Mouse (Mus musculus) heart, embryonic 11.5 days (tissue): ENCODE results near the gene Gm28044. TPM values are rescaled to one million over a fixed set of nuclear protein-coding genes. Genes with fewer than 3 reads are reported as not detected.
"Not testable (repeated sequence)": the region's sequence is repeated elsewhere in the genome, so short reads cannot be mapped to it uniquely, and the experiment has no call there.

Experiments
- ATAC-seq: fragments of 200-750 bp; cut with Nextera tagmentation; replicated peaks from 2 replicates; pipeline ENCODE4 v1.8.0; 2017; ENCODE audit warnings: moderate library complexity; ENCODE audit not compliant: insufficient number of reproducible peaks, low FRiP score, low TSS enrichment
- H3K27ac ChIP-seq: fragments of 300-500 bp; sonication (generic); 2 replicates; pipeline ENCODE4 v1.5.1; 2014; ENCODE audit warnings: mild to moderate bottlenecking, low read depth, low read length
- H3K27me3 ChIP-seq: fragments of 300-500 bp; sonication (generic); 2 replicates; pipeline ENCODE4 v1.6.1; 2014; ENCODE audit warnings: mild to moderate bottlenecking, low read length, mixed read lengths; ENCODE audit not compliant: control insufficient read depth, insufficient read depth
- H3K36me3 ChIP-seq: fragments of 300-500 bp; sonication (generic); 2 replicates; pipeline ENCODE4 v1.6.1; 2014; ENCODE audit warnings: mild to moderate bottlenecking, low read length, moderate library complexity, mixed read lengths; ENCODE audit not compliant: control insufficient read depth, insufficient read depth
- H3K4me1 ChIP-seq: fragments of 300-500 bp; sonication (generic); 2 replicates; pipeline ENCODE4 v1.6.1; 2014; ENCODE audit warnings: low read length; ENCODE audit not compliant: control insufficient read depth, insufficient read depth
- H3K4me2 ChIP-seq: fragments of 300-500 bp; sonication (generic); 2 replicates; pipeline ENCODE4 v1.6.1; 2014; ENCODE audit warnings: mild to moderate bottlenecking, moderate library complexity
- H3K4me3 ChIP-seq: fragments of 300-500 bp; sonication (generic); 2 replicates; pipeline ENCODE4 v1.5.1; 2014; ENCODE audit warnings: low read depth, low read length
- H3K9ac ChIP-seq: fragments of 300-500 bp; sonication (generic); 2 replicates; pipeline ENCODE4 v1.6.1; 2014; ENCODE audit warnings: mild to moderate bottlenecking, low read depth, low read length, moderate library complexity
- H3K9me3 ChIP-seq: fragments of 300-500 bp; sonication (generic); replicated peaks from 2 replicates; pipeline ENCODE4 v1.6.1; 2016; ENCODE audit warnings: low read length; ENCODE audit not compliant: control insufficient read depth
- WGBS: fragments of 180-500 bp; shearing (Covaris S2); extraction: QIAGEN DNeasy Blood & Tissue Kit; methylation state at CpG from one replicate; pipeline ENCODE4 v1.1.7; 2014; ENCODE audit not compliant: insufficient replicate concordance; 5-methylcytosine and 5-hydroxymethylcytosine counted together
- polyA plus RNA-seq: library from polyadenylated mRNA; unstranded; fragments of >200 nt; fragmentation: Nextera tagmentation; extraction: Ambion mirVana; gene quantifications from 2 replicates; pipeline ENCODE4 v1.2.1, GENCODE M21; 2014

The Gm28044 gene
- polyA plus RNA-seq = 0.31 and 1.1 TPM in 2 replicates

GRCm38 (mm10) chr13:67360131-67360744 is at the start of gene Gm28044, which contains the start of gene Zfp953:
TSS of gene Gm28044 (minus strand) at chr13:67360536.
TSS of gene Zfp953 (minus strand) at chr13:67360605.
- no peaks in the 10 kb centered on the region for H3K4me1 ChIP-seq
- H3K36me3 ChIP-seq = no peaks in the 10 kb centered on the region
- H3K4me2 ChIP-seq = peak within 1 kb of the TSS; percentile 74
- no peaks in the 10 kb centered on the region for H3K27me3 ChIP-seq
- no peaks in the 10 kb centered on the region for H3K9me3 ChIP-seq
- H3K27ac ChIP-seq = peak within 1 kb of the TSS; percentile 62
- peak within 1 kb of the TSS; percentile 73 for H3K4me3 ChIP-seq
- ATAC-seq = peak; percentile 80
- peak within 1 kb of the TSS; percentile 86 for H3K9ac ChIP-seq
- 0% methylated on average over 15 of the region's 15 CpGs for WGBS

GRCm38 (mm10) chr13:67399183-67399903 is 39.0 kb upstream of the Gm28044 start, which contains the start of gene Zfp429:
TSS of gene Zfp429 (minus strand) at chr13:67399819.
- peak within 1 kb of the TSS; percentile 73 for H3K9ac ChIP-seq
- not testable (repeated sequence) for H3K36me3 ChIP-seq, H3K27ac ChIP-seq, H3K9me3 ChIP-seq, H3K4me1 ChIP-seq, H3K27me3 ChIP-seq
- ATAC-seq = peak; percentile 90
- 2% methylated on average over 14 of the region's 16 CpGs for WGBS
- H3K4me3 ChIP-seq = peak within 1 kb of the TSS; percentile 77
- H3K4me2 ChIP-seq = peak within 1 kb of the TSS; percentile 61

- H3K27ac ChIP-seq, H3K9ac ChIP-seq, H3K36me3 ChIP-seq, H3K4me1 ChIP-seq, H3K27me3 ChIP-seq, H3K4me3 ChIP-seq, H3K4me2 ChIP-seq, ATAC-seq, H3K9me3 ChIP-seq: not testable (repeated sequence)
- 79% methylated on average over 3 of the region's 3 CpGs for WGBS
Observed at GRCm38 (mm10) chr13:67376255-67376654, 15.9 kb upstream of the Gm28044 start.

- not testable (repeated sequence) for H3K36me3 ChIP-seq, H3K27ac ChIP-seq, H3K27me3 ChIP-seq, H3K9me3 ChIP-seq, H3K4me1 ChIP-seq
- 11% methylated on average over 13 of the region's 15 CpGs for WGBS
- ATAC-seq = peak; percentile 88
- peak within 1 kb of the TSS; percentile 55 for H3K4me3 ChIP-seq
- peak within 1 kb of the TSS; percentile 52; the same call in 1 of the 2 replicates for H3K9ac ChIP-seq
- H3K4me2 ChIP-seq = peak within 1 kb of the TSS; percentile 69
Observed at GRCm38 (mm10) chr13:67375050-67375911, 14.9 kb upstream of the Gm28044 start, which contains the start of the genes Gm28041 and Zfp456. TSS of gene Gm28041 (minus strand) at chr13:67375733. TSS of gene Zfp456 (minus strand) at chr13:67375810.

- Histone ChIP-seq H3K4me3 (no peak overlapping the region), H3K36me3 (no peaks in the 10 kb centered on the region), H3K9me3 (no peaks in the 10 kb centered on the region), H3K27me3 (no peaks in the 10 kb centered on the region), H3K27ac (no peak overlapping the region), H3K4me2 (no peak overlapping the region), H3K4me1 (no peaks in the 10 kb centered on the region), H3K9ac (no peak overlapping the region)
- no peak for ATAC-seq
Observed at GRCm38 (mm10) chr13:67351854-67352253, 8.5 kb downstream of the Gm28044 start.

GRCm38 (mm10) chr13:67343422-67343821 is 16.9 kb downstream of the Gm28044 start:
- Histone ChIP-seq H3K9me3 (no peaks in the 10 kb centered on the region), H3K4me2 (no peak overlapping the region), H3K27me3 (no peaks in the 10 kb centered on the region), H3K4me3 (no peak overlapping the region), H3K4me1 (no peaks in the 10 kb centered on the region), H3K27ac (no peak overlapping the region), H3K36me3 (peaks cover 4% of the 10 kb centered on the region), H3K9ac (no peak overlapping the region)
- ATAC-seq = no peak
- 85% methylated on average over 2 of the region's 2 CpGs for WGBS

GRCm38 (mm10) chr13:67332877-67333276 is 27.5 kb downstream of the Gm28044 start:
- WGBS = 76% methylated on average over 1 of the region's 1 CpGs
- H3K27ac ChIP-seq = no peak overlapping the region
- ATAC-seq = 0 out of 2 replicates have a peak, but pooled peaks have one; percentile 14

GRCm38 (mm10) chr13:67332019-67332724 is 28.2 kb downstream of the Gm28044 start, which contains the start of gene Zfp595:
TSS of gene Zfp595 (minus strand) at chr13:67332570.
- H3K4me3 ChIP-seq = peak within 1 kb of the TSS; percentile 58
- peak; percentile 88 for ATAC-seq
- WGBS = 15% methylated on average over 17 of the region's 17 CpGs
- H3K4me1 ChIP-seq = peaks cover 4% of the 10 kb centered on the region
- 0 out of 2 replicates have a peak within 1 kb of the TSS, but pooled peaks have one; percentile 24 for H3K27ac ChIP-seq
- no peaks in the 10 kb centered on the region for H3K27me3 ChIP-seq
- no peaks in the 10 kb centered on the region for H3K9me3 ChIP-seq
- H3K9ac ChIP-seq = peak within 1 kb of the TSS; percentile 69
- H3K36me3 ChIP-seq = no peaks in the 10 kb centered on the region
- H3K4me2 ChIP-seq = peak within 1 kb of the TSS; percentile 64

More at GRCm38 (mm10) chr13:67332877-67333276, 27.5 kb downstream of the Gm28044 start:
- Histone ChIP-seq H3K4me1 (peaks cover 4% of the 10 kb centered on the region), H3K4me2 (peak overlapping the region; percentile 64), H3K27me3 (no peaks in the 10 kb centered on the region), H3K36me3 (no peaks in the 10 kb centered on the region), H3K9me3 (no peaks in the 10 kb centered on the region), H3K4me3 (peak overlapping the region; percentile 58), H3K9ac (peak overlapping the region; percentile 69)
